Mouse (Mus musculus) forebrain, embryonic 15.5 days (tissue): Measurements from ENCODE around the gene Olfr893. TPM values are rescaled to one million over a fixed set of nuclear protein-coding genes. Genes with fewer than 3 reads are reported as not detected.
"Not testable (repeated sequence)": the region's sequence is repeated elsewhere in the genome, so short reads cannot be mapped to it uniquely, and the experiment has no call there.

Source experiments
- ATAC-seq: fragments of 200-750 bp; cut with Nextera tagmentation; replicated peaks from 2 replicates; pipeline ENCODE4 v1.8.0; 2017; ENCODE audit warnings: mild to moderate bottlenecking, moderate TSS enrichment, moderate library complexity
- H3K27ac ChIP-seq: fragments of 300-500 bp; sonication (generic); replicated peaks from 2 replicates; pipeline ENCODE4 v1.5.1; 2015; ENCODE audit warnings: mild to moderate bottlenecking, inconsistent platforms
- H3K27me3 ChIP-seq: fragments of 300-500 bp; sonication (generic); 2 replicates; pipeline ENCODE4 v1.6.1; 2015; ENCODE audit warnings: inconsistent platforms
- H3K36me3 ChIP-seq: fragments of 300-500 bp; sonication (generic); 2 replicates; pipeline ENCODE4 v1.6.1; 2015; ENCODE audit warnings: mild to moderate bottlenecking, inconsistent platforms
- H3K4me1 ChIP-seq: fragments of 300-500 bp; sonication (generic); 2 replicates; pipeline ENCODE4 v1.6.1; 2015; ENCODE audit warnings: inconsistent platforms
- H3K4me2 ChIP-seq: fragments of 300-500 bp; sonication (generic); replicated peaks from 2 replicates; pipeline ENCODE4 v1.6.1; 2015; ENCODE audit warnings: mild to moderate bottlenecking, inconsistent platforms
- H3K4me3 ChIP-seq: fragments of 300-500 bp; sonication (generic); 2 replicates; pipeline ENCODE4 v1.5.1; 2015; ENCODE audit warnings: mild to moderate bottlenecking, inconsistent platforms
- H3K9ac ChIP-seq: fragments of 300-500 bp; sonication (generic); replicated peaks from 2 replicates; pipeline ENCODE4 v1.6.1; 2015; ENCODE audit warnings: mild to moderate bottlenecking, inconsistent platforms
- H3K9me3 ChIP-seq: fragments of 300-500 bp; sonication (generic); 2 replicates; pipeline ENCODE4 v1.6.1; 2016; ENCODE audit warnings: inconsistent platforms
- WGBS: fragments of 180-500 bp; shearing (Covaris S2); methylation state at CpG from one replicate; pipeline ENCODE4 v1.1.7; 2015; ENCODE audit warnings: mixed read lengths; 5-methylcytosine and 5-hydroxymethylcytosine counted together
- polyA plus RNA-seq: library from polyadenylated mRNA; unstranded; fragments of >200 nt; fragmentation: Nextera tagmentation; extraction: Ambion mirVana; gene quantifications from 2 replicates; pipeline ENCODE4 v1.2.1, GENCODE M21; 2015

Gene Olfr893
- not detected in 2 replicates for polyA plus RNA-seq

DNA sequence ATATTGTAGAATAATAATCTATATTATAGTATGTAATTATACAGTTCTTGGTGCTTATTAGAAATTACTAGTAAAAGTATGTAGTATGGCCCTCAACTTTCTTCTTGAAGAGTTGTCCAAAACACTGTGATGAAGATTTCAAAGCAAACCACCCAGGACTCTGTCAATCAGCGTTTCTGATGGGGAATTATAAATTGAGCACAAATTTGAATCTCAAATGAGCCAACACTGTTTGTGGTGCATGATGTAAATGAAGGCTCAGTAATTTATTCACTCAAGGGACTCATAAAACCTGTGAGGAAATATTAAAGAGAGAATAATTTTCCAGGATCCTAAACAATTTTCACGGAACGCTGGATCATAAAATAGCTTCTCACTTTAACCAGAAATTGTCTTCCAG is at the start of gene Olfr893:
TSS of gene Olfr893 (plus strand) at position 301 of the 400 bp plus-strand sequence.
- H3K4me1 ChIP-seq: no peaks in the 10 kb centered on the region
- no peak within 1 kb of the TSS for H3K9ac ChIP-seq
- ATAC-seq: no peak
- no peaks in the 10 kb centered on the region for H3K36me3 ChIP-seq
- H3K27me3 ChIP-seq: no peaks in the 10 kb centered on the region
- H3K27ac ChIP-seq: no peak within 1 kb of the TSS
- no peaks in the 10 kb centered on the region for H3K9me3 ChIP-seq
- H3K4me2 ChIP-seq: no peak within 1 kb of the TSS
- 86% methylated on average over 3 of the region's 3 CpGs for whole genome bisulfite sequencing
- no peak within 1 kb of the TSS for H3K4me3 ChIP-seq

DNA sequence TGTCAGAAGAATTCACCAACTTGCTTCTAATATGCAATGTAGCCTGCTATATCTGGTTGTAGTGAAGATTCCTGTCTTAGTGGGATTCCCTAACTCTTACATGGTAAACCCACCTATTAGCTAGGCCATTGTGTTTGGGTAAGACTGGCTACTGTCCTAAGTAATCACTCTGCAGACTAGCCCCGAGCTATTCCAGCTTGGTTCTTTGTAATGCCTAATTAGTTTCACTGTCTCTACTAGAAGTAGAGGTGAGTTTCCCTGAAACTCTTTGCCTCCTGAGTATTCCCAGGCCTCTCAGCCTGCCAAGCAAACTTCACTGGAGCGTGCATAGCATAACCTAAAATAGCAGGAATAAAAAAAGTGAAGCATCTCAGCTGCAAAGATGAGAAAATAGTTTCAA is 39.8 kb upstream of the Olfr893 start:
- H3K27ac ChIP-seq, H3K9ac ChIP-seq, H3K27me3 ChIP-seq, H3K4me3 ChIP-seq, ATAC-seq, H3K4me2 ChIP-seq, H3K9me3 ChIP-seq, H3K36me3 ChIP-seq, H3K4me1 ChIP-seq: not testable (repeated sequence)
- WGBS: 42% methylated on average over 2 of the region's 2 CpGs

DNA sequence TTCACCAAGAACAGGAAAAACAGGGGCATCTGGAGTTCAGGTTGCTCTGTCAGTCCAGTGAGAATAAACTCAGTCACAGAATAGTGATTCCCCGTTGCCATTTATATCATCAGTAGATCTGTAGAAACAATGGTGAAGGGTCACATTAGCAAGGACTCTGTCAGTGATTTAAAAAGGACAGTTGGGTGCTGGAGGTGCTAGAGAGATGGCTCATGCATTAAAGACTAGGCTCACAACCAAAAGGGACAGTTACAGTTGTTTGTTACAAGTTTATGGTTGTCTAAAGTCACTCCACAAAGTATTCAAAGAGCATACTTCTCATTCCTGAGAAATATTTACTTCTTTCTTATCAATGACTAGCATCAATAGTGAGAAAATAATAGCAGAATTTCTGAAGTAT is 27.4 kb upstream of the Olfr893 start, which contains the start of gene Olfr891:
TSS of gene Olfr891 (minus strand) at position 101 of the 400 bp plus-strand sequence.
- Histone ChIP-seq H3K4me3 (no peak within 1 kb of the TSS), H3K36me3 (no peaks in the 10 kb centered on the region), H3K9ac (no peak within 1 kb of the TSS), H3K27me3 (no peaks in the 10 kb centered on the region), H3K4me2 (no peak within 1 kb of the TSS), H3K4me1 (no peaks in the 10 kb centered on the region), H3K9me3 (no peaks in the 10 kb centered on the region), H3K27ac (no peak within 1 kb of the TSS)
- 89% methylated on average over 1 of the region's 1 CpGs for WGBS
- no peak for ATAC-seq

DNA sequence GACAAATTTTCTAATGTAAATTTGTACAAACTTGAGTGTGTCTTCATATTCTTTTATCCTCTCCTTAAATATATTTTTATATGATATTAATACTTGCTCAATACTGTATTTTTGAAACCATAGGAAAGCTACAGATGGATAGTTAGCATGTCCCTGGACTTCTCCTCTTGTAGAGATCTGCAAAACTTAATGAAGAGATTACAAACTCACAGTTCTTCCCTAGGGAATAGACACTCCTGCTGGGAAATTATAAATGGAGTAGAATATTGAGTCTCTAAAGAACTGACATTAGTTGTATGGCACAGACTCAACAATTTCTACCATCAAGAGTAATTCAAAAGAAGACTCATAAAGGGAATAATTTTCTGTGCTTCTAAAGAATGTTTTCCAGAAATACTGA is 9.6 kb downstream of the Olfr893 start, which contains the start of gene Olfr894:
TSS of gene Olfr894 (plus strand) at position 301 of the 400 bp plus-strand sequence.
- Histone ChIP-seq H3K4me2 (no peak within 1 kb of the TSS), H3K36me3 (no peaks in the 10 kb centered on the region), H3K9me3 (no peaks in the 10 kb centered on the region), H3K9ac (no peak within 1 kb of the TSS), H3K27me3 (no peaks in the 10 kb centered on the region), H3K4me3 (no peak within 1 kb of the TSS), H3K4me1 (no peaks in the 10 kb centered on the region), H3K27ac (no peak within 1 kb of the TSS)
- ATAC-seq: no peak

DNA sequence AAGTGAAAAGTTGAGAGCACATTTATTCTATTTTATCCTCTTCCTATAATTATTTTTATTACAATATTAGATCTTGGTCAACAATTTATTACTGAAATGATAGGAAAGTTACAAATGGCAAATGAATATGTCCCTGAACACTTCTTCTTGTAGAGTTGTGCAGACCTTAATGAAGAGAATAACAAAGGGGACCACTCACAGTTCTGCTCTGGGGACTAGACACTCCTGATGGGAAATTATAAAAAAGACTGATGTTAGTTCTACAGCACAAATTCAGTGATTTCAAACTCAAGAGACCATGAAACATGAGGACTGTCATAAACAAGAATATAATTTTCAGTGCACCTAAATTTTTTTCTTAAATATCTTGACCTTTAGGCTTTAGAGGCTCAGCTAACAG is 44.3 kb downstream of the Olfr893 start, which contains the start of gene Olfr143:
TSS of gene Olfr143 (plus strand) at position 301 of the 400 bp plus-strand sequence.
- H3K27me3 ChIP-seq: no peaks in the 10 kb centered on the region
- H3K9ac ChIP-seq: no peak within 1 kb of the TSS
- H3K27ac ChIP-seq: no peak within 1 kb of the TSS
- no peaks in the 10 kb centered on the region for H3K4me1 ChIP-seq
- H3K4me2 ChIP-seq: no peak within 1 kb of the TSS
- no peak for ATAC-seq
- H3K36me3 ChIP-seq: no peaks in the 10 kb centered on the region
- H3K9me3 ChIP-seq: no peaks in the 10 kb centered on the region
- no peak within 1 kb of the TSS for H3K4me3 ChIP-seq

Other genes starting within 250 kb of the Olfr893 start
- not detected in 2 replicates for gene Olfr881, start 216.5 kb upstream of the Olfr893 start, polyA plus RNA-seq
- not detected in 2 replicates for gene Olfr883, start 182.6 kb upstream of the Olfr893 start, polyA plus RNA-seq
- not detected in 2 replicates for gene Olfr884, start 161.8 kb upstream of the Olfr893 start, polyA plus RNA-seq
- not detected in 2 replicates for gene Olfr885, start 147.0 kb upstream of the Olfr893 start, polyA plus RNA-seq
- not detected in 2 replicates for gene Olfr887, start 124.3 kb upstream of the Olfr893 start, polyA plus RNA-seq
- not detected in 2 replicates for gene Olfr888, start 100.2 kb upstream of the Olfr893 start, polyA plus RNA-seq
- gene Olfr889, start 93.2 kb upstream of the Olfr893 start, polyA plus RNA-seq: 0.03 and 0.10 TPM in 2 replicates
- not detected in 2 replicates for gene Olfr890, start 65.8 kb upstream of the Olfr893 start, polyA plus RNA-seq
- gene Olfr891, start 27.5 kb upstream of the Olfr893 start, polyA plus RNA-seq: not detected in 2 replicates
- not detected in 2 replicates for gene Olfr894, start 9.7 kb downstream of the Olfr893 start, polyA plus RNA-seq
- not detected in 2 replicates for gene Olfr143, start 44.4 kb downstream of the Olfr893 start, polyA plus RNA-seq
- gene Olfr895, start 59.5 kb downstream of the Olfr893 start, polyA plus RNA-seq: not detected in 2 replicates
- not detected in 2 replicates for gene Olfr896-ps1, start 82.7 kb downstream of the Olfr893 start, polyA plus RNA-seq
- not detected in 2 replicates for gene Olfr25, start 120.7 kb downstream of the Olfr893 start, polyA plus RNA-seq
- not detected in 2 replicates for gene Olfr898, start 140.0 kb downstream of the Olfr893 start, polyA plus RNA-seq
- gene Olfr250, start 158.5 kb downstream of the Olfr893 start, polyA plus RNA-seq: not detected in 2 replicates
- gene Olfr251, start 168.7 kb downstream of the Olfr893 start, polyA plus RNA-seq: not detected in 2 replicates
- not detected in 2 replicates for gene Olfr147, start 193.3 kb downstream of the Olfr893 start, polyA plus RNA-seq
- not detected in 2 replicates for gene Olfr901, start 221.1 kb downstream of the Olfr893 start, polyA plus RNA-seq
- not detected in 2 replicates for gene Olfr902, start 239.3 kb downstream of the Olfr893 start, polyA plus RNA-seq